Mouse (Mus musculus): ENCODE measurements around the gene Siah1a.

The Siah1a gene

GRCm38 (mm10) chr8:86745221-86745934, at the start of gene Siah1a, which contains the start of gene Gm10638:
TSS of gene Siah1a (minus strand) at chr8:86745934.
TSS of gene Gm10638 (plus strand) at chr8:86745699.
- DNase-seq (ENCODE audit: low spot score) = peak; percentile 50

- DNase-seq (ENCODE audit: low spot score) = no peak
These were observed 49.0 kb upstream of the Siah1a start for GRCm38 (mm10) chr8:86794716-86795115.

- DNase-seq (ENCODE audit: low spot score) = no peak
These were observed 45.8 kb upstream of the Siah1a start for GRCm38 (mm10) chr8:86791542-86791941.

GRCm38 (mm10) chr8:86789576-86789975, 43.8 kb upstream of the Siah1a start:
- DNase-seq (ENCODE audit: low spot score) = no peak

GRCm38 (mm10) chr8:86787891-86788420, 42.2 kb upstream of the Siah1a start:
- peak; percentile 73 for DNase-seq (ENCODE audit: low spot score)

GRCm38 (mm10) chr8:86786498-86786897, 40.8 kb upstream of the Siah1a start:
- DNase-seq (ENCODE audit: low spot score) = no peak

GRCm38 (mm10) chr8:86781094-86781493, 35.4 kb upstream of the Siah1a start:
- no peak for DNase-seq (ENCODE audit: low spot score)

- DNase-seq (ENCODE audit: low spot score) = no peak
These were observed 33.5 kb upstream of the Siah1a start for GRCm38 (mm10) chr8:86779207-86779606.

- DNase-seq (ENCODE audit: low spot score) = no peak
These were observed 24.4 kb upstream of the Siah1a start for GRCm38 (mm10) chr8:86769945-86770715.

- peak; percentile 64 for DNase-seq (ENCODE audit: low spot score)
These were observed 22.8 kb upstream of the Siah1a start for GRCm38 (mm10) chr8:86768499-86768898.

- DNase-seq (ENCODE audit: low spot score) = no peak
These were observed 20.9 kb upstream of the Siah1a start for GRCm38 (mm10) chr8:86766548-86767211.

GRCm38 (mm10) chr8:86765669-86766068, 19.9 kb upstream of the Siah1a start:
- DNase-seq (ENCODE audit: low spot score) = no peak

GRCm38 (mm10) chr8:86765155-86765554, 19.4 kb upstream of the Siah1a start:
- DNase-seq (ENCODE audit: low spot score) = no peak

- DNase-seq (ENCODE audit: low spot score) = no peak
These were observed 17.1 kb upstream of the Siah1a start for GRCm38 (mm10) chr8:86762806-86763205.

- no peak for DNase-seq (ENCODE audit: low spot score)
These were observed 15.0 kb upstream of the Siah1a start for GRCm38 (mm10) chr8:86760746-86761145.

GRCm38 (mm10) chr8:86759090-86759491, 13.4 kb upstream of the Siah1a start:
- DNase-seq (ENCODE audit: low spot score) = no peak

GRCm38 (mm10) chr8:86758651-86759050, 12.9 kb upstream of the Siah1a start:
- no peak for DNase-seq (ENCODE audit: low spot score)

GRCm38 (mm10) chr8:86756948-86757733, 11.4 kb upstream of the Siah1a start:
- DNase-seq (ENCODE audit: low spot score) = no peak

GRCm38 (mm10) chr8:86749842-86750241, 4.1 kb upstream of the Siah1a start:
- DNase-seq (ENCODE audit: low spot score) = no peak

- DNase-seq (ENCODE audit: low spot score) = no peak
These were observed 777 bp upstream of the Siah1a start for GRCm38 (mm10) chr8:86746511-86746910.

- DNase-seq (ENCODE audit: low spot score) = peak; percentile 85
These were observed 254 bp upstream of the Siah1a start for GRCm38 (mm10) chr8:86745935-86746441.

Data from ovary, adult 18-20 months (tissue).